Mouse (Mus musculus) ovary, postnatal 36 days (tissue): Measurements from ENCODE around the gene Etv5.
"Not testable (repeated sequence)": the region's sequence is repeated elsewhere in the genome, so short reads cannot be mapped to it uniquely, and the experiment has no call there.

Source experiments
- DNase-seq: peaks from one replicate; pipeline ENCODE4 v3.0.0; 2022; ENCODE audit warnings: low spot score, mixed read lengths

The Etv5 gene

DNA sequence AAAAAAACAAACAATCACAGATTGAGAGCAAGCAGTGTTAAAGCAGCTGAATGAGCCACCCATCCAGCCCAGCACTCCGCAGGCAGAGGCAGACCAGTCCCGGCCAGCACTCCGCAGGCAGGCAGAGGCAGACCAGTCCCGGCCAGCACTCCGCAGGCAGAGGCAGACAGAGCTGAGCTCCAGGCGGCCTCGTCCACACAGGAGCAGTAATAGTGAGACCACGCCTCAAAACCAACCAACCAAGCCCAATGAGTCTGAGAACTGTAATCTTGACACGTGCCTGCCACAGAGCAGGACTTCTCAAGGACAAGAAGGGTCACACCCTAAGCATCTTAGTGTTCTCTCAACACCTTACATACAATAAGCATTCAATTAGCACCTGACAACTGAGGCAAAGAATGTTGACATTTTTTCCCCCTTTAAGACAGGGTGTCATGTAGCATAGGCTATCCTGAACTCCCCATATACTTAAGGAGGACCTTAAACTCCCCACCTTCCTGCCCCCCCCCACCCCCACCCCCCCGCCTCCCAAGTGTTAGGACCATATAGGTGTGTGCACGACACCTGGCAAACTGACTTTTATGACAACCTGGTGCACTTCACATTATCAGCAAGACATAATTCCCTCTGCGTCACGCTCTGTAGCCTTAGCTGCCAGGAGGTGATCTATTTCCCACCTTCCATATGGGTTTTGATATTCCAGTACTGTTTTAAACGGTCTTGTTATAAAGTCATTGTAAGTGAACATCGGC is 44.2 kb downstream of the Etv5 start:
- no peak for DNase-seq

DNA sequence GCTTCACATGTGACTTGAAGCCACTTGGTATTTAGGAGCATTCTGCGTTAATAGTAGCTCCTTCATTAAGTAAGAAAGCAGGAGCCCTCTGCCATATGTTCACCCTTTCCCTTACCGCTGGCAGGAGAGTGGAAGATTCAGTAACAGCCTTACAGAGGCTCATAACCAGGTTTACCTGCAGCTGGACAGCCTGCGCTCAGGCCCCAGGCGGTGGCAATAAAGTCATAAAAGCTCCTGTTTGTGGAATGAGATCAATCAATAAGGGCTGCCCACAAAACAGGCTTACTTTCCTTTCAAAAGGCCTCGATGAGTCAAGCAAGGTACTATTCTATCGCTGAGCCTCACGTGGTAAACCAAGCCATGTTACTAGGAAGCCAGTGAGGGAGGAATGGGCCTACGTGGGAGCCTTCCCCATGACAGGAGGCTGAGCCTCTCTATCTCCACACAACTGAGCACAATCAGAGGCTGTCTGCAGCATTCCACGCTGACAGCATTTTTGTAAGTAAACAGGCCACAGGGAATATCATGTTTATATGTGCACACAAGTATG is 49.1 kb downstream of the Etv5 start:
- no peak for DNase-seq

DNA sequence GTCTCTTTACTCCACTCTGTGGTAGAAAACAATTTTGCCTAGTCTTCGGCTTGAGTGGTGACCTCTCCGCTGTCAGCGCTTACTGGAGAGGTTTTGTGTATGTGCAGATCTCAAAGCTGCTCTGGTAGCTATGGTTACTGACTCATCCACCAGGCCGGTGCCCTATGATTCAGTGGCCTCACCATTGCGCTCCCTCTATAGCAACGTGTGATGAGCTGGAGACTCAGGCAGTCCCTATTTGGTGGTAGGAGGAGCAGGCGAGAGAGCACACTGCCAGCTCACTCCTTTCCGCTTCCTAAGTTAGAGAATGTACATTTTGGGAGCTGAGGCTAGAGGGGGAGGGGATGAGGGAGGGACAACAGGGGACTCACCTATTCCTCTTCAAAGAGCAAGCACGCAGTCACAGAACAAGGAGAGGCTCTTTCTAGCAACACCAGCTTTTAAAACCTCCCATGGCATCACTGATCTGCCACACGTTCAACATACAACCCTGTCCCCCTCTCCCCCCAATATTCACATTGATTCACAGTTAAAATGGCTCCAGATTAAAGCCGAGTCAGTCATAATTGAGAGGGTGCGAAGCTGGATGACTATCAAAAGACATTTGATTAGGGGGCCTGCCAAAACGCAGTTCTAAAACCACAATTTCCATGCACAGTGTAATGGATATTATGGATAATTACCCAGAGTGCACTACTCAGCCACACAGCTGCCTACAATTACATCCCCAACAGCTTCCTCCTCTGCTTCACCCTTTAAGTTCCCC is 50.2 kb downstream of the Etv5 start:
- DNase-seq, result no peak

DNA sequence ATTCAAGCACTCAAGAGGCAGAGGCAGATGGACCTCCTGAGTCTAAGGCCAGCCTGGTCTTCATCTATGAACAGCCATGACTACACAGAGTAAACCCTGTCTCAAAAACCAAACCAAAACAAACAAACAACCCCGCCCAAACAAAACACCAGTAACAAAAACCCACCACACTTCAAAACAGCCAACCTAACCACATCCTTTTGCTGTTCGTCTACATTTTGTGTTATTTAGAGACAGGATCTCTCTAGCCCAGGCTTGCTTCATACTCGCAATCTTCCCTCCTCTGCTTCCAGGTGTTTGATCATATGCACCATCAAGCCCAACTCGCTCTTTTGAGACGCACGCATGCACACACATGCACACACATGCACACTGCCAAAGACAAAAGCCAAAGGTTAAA is 51.8 kb downstream of the Etv5 start:
- no peak for DNase-seq

DNA sequence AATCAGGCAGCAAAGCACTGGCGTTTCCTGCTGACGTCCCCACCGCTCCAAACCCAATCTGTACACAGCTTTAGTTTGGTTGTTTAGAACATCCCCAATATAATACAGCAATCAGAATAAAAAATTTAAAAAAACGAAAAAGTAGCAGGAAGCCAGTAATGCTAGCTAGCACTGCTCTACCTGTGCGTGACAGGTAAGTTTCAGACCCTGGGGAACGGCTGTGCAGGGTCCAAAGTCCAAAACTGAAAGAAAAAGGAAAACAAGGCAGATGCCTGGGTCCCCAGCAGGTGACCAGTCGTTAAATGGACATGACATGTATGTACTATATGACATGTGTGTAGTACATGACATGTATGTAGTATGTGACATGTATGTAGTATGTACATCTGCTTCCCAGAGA is 57.5 kb downstream of the Etv5 start:
- not testable (repeated sequence) for DNase-seq

DNA sequence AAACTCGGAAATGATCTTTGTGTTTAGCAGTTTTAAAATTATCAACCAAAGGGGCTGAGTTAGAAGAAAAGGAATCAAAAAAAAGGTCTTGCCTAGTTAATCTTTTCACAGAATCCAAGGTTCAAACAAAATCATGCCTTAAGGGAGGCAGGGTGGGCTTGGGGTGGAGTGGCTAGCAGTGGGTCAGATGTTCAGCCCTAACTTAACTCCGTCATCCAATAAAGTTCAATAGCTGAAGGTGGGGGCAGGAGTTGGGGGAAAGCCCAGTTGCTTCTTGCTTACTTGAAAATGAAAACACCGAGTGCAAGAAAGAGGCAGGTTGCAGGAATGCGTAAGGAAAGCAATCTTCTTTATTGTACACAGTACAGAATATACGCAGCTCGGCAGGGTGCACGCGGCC is 58.5 kb downstream of the Etv5 start:
- DNase-seq, result no peak

DNA sequence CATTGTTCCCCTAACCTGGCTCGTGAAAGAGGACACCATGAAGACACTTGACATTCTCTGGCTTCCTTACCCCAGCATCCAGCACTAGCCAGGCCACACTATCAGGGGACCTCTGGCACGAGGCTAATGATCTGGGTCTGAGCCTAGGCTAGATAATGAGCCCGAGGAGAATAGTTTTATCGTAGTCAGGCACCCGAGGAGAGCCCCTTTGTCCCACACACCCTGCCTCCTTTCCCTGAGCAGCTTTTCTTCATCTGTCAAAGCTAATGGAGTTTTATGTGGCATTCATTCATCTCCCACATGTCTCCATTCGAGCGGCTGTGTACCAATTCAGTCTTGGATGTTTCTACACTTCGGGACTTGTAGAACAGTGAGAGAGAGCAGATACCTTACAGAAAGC is 59.5 kb downstream of the Etv5 start:
- DNase-seq, result no peak

DNA sequence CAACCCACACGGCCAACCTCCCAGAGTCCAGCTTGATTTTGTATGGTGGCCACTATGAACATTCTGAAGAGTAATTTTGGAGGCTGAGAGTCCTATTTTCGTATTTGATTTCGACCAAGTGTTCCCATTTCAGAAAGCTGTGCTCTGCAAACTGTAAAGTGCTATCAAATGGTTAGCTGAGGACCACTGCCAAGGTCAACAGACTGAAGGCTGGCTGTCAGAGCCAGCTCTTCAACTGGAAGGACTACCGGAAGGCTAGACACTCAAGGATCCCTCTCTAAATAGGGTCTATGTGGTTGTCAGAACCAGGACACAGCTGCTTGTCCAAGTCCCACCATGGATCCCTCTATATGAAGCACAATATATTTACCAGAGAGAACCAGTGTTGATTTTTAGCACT is 60.2 kb downstream of the Etv5 start:
- DNase-seq, result no peak

DNA sequence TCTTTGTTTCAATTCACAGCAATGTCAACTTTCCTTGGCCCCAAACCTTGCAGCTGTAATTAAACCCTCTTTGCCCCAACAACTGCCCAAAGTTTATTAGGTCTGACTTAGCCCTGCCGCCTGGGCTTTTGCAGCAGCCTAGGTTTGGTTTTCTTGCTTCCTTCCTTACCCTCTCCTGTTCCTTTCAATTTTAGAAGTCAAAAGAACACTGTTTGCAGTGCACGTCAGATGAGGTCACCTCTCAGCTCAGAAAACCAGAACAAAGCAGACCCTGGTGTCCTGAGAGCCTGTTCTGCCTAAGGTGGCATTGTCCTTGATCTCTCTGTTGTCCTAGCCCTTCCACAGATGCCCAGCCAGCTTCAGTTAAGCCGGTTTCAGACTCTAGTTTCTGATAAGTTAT is 61.8 kb downstream of the Etv5 start:
- no peak for DNase-seq

DNA sequence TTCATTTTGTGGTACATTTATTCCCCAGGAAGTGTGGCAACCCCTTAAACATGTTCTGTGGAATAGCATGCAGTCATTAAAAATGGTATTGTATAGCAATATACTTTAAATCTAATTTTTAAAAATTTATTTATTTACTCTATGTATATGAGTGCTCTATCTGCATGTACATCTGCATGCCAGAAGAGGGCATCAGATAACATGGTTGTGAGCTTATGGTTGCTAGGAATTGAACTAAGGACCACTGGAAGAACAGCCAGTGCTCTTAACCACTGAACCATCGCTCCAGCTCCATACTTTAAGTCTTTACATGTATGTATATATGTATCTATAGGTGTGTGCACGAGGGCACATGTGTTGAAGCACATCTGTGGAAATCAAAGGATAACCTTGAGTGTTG is 64.6 kb downstream of the Etv5 start:
- DNase-seq, result no peak

DNA sequence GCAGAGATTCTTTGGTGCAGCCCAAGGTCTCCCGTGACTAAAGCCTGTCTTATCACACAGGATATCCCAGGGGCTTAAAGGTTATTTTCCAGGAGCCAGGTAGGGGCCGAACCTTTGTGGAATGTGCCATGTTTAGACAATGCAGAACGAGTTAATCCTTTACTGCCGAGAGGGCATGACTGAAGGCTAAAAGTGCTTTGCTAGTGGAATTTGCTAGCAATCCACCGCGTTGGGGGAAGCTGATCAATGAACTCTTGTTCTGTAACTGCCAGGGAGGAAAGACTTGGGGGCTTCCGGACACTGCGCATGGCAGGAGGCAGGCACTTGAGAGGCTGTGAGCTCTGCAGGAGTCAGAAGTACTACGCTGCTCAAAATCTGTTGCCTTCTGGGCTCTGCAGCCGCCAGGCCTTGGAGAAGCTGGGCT is 66.8 kb downstream of the Etv5 start:
- DNase-seq, result no peak

DNA sequence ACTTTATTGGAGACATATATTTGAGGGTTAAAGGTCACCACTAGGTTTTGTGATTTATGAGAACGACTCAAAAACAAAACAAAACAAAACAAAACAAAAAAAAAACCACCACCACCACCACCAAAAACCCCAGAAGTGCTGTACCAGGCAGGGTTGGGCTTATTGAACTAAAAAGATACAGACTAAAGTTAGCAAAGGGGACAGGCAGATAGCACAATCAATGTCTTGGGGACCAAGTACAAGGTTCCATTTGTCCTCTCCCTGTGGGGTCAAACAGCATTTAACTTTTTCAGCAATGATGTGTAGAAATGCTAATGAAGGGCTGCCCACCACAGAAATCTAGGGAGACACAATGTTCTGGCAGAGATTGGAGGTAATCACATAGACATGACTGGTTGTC is 67.3 kb downstream of the Etv5 start:
- DNase-seq, result no peak

DNA sequence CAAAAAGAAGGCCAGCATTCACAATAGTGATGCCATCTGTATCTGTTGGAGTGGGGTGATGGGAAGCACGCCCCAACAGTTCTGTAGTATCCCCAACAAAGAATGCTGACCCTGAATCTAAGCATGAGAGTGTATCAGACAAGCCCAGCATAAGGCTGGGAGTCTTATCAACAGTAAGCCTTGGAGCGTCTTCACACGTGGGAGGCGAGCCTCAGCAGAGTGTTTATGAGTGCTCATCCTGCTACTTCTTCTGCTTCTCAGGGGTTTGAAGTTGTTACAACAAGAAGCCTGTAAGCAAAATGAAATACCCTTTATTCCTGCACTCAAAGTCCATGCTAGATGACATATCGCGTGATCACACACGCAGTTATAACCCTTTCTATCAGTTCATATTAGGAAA is 72.4 kb downstream of the Etv5 start:
- no peak for DNase-seq

DNA sequence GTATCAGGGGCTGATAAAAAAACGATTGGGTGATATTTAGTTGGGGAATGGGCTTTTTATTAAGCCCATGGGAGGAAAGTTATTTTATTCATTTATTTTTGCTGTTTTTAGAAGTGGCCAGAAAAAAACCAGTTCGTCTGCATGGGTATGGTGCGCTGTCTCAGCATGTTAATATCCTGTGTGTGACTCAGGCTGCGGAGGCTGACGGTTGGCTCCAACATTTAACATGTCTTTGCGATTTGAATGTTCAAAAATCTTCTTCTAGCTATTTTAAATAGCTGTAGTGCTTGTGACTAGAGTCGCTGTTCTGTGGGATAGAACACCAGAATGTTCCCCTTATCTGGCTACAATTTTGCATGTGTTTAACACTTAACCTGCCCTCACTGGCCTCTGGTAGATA is 73.5 kb downstream of the Etv5 start:
- no peak for DNase-seq

DNA sequence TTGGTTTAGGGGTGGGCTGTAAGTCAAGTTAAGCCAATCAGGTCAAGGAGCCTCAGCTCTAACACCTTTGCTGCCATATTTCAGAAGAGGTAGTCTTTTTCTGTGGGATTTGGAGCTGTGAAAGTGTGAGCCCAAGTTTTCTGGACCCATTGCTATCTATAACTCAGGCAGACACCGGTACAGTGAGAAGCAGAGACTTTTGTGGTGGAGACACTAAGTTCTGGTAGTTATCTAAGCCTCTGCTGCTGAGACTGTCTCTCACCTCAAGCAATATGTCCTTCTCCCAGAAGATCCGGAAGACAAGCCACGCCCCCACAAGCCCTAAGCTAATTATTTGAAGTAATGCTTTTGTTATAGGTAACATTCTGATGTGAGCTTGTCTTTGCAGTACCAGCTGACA is 73.9 kb downstream of the Etv5 start:
- no peak for DNase-seq

DNA sequence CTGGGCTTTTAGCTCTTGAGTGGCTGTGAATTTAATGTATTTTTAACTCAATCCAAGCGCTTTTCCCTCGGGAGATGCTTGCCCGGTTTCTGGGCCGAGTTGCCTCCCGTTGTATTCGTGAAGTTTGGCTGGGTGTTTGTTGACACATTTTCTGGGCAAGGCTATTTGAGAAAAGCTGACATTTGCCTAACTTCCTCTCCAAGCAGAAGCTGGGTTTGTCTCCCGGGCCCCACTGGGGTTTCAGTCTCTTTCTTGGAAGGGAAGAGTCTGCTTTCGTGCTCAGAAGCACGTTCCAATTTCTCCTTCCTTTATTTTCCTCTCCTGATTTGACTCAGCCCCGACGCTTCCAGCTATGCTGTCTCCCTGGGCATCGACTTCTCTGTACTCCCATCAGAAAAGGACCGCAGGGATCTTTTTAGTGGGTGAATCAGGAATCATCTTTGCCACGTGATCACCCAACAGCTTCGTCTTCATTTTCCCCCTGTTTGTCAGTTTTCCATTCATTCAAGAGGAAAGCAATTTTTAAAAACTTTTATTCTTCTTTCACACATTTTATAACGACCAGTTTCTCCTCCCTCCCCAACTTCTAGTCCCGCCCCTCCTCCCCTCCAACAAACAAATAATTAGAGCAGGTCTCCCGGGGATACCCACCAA is 80.7 kb downstream of the Etv5 start:
- DNase-seq, result peak; percentile 10

DNA sequence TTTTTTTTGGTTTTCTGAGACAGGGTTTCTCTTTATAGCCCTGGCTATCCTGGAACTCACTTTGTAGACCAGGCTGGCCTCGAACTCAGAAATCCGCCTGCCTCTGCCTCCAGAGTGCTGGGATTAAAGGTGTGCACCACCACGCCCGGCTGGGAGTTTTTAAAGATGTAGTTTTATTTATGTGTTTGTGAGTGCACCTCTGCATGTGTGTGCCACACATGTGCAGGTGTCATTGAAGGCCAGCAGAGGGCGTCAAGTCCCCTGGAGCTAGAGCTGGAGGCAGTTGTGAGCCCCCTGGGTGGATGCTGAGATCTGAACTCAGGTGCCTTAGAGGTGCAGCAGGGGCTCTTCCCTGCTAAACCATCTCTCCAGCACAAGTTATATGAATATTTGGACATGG is 85.3 kb downstream of the Etv5 start:
- DNase-seq, result not testable (repeated sequence)

DNA sequence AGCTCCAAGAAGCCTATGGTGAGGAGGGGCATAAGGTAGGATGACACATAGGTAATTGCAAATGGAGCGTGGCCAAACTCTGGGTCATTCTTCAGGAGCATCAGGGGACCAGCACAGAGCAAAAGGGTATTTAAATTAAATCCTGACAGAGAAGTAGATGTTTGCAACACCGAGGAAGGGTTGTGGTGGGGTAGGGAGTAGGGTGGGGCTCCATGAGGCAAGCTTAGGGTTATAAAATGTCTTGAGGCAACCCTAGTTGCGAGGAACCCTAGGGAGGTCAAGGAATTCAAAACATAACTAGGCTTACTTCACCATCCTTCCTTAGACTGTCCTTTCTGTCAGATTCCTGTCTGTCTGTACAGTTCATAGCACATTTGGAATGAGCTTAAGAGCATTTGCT is 85.9 kb downstream of the Etv5 start:
- no peak for DNase-seq

DNA sequence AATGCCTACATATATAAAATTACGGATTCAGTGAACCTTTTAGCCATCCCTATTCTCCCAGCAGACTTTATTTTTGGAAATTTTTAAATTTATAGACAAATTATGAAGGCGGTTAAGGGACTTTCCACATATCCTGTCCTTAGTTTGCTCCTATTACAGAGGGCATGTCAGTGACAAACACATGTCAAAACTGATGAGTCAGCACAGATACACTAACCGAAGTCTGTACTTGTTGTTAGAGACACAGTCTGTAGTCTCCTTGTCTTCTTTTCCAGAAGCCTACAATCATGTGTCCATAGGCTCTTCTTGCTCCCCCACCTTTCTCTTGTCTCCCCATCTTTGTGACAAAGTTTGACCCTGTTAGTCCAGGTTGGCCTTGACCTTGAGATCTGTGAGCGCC is 88.3 kb downstream of the Etv5 start:
- DNase-seq, result no peak

DNA sequence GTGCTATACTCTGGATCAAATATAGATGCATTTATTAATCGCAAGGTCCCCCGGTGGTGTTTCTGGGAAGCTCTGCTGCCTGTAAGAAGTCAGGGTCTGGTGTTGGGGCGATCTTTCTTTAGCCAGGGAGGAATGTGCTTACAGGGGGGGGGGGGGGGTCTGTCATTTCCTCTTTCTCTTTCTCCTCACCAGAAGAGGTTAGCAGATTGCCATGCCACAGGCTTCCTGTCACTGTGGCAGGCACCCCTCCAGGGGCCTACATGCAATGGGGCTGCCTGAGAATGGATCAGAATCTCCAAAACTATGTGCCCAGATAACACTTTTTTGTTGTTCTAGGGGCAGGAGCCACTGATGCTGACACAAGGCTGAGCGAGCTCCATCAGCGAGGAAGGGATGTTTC is 89.7 kb downstream of the Etv5 start:
- no peak for DNase-seq

DNA sequence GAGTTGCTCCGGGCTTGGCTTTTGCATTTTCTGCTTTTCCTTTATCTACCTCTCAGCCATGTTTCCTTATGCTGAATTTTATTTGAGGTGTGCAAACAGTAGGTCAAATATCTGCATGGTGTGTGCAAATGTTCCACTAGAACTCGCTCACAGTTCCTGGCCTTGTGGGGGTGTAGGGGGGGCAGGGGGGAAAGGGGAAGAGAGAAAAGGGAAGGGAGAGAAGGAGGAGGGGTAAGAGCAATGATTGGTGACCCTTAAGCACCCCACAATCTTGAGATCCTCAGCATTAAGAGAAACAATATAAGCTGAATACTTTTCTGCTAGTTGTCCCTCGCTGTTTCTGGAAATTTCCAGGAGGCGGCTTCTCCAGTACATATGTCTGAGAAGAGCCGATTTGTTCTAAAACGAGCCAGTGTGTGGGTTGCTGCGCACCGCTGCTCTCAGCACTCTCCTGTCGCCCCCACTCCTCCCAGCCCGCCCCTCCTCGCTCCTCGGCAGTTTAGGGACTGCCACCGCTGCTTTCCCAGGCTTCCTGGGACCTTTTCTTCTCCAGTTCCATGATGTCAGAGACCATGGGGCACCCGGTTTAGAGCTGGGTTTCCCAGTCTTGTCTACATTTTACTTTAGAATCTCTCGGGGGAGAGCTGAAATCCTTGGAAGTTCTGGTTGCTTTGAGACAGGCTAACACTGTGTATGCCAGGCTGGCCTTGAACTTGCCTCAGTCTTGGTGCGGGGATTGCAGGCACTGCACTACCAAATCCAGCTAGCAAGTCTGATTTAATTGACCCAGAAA is 90.8 kb downstream of the Etv5 start:
- no peak for DNase-seq

DNA sequence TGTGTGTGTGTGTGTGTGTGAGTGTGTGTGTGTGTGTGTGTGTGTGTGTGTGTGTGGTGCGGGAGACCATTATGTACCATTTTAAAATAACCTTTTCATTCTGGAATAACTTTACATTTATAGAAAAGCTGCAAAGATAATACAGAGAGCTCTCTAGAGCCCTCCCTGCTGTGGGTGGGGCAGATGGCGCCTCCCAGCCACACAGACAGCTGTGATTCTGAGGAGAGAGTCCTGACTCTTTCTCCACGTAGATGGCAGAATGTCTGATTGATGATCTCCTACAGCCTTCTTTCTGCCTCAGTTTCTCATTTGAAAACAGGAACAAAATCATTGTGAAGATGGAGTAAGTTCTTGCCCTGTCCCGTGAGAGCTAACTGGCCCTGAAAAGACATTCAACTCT is 91.5 kb downstream of the Etv5 start:
- DNase-seq, result no peak
